Mouse (Mus musculus): ENCODE measurements around the gene Glb1l.

- TF ChIP-seq CHD2 (IDR thresholded peaks at IDR 0.05; ENCODE audit: low read length): no peak
- TF ChIP-seq POLR2A (IDR thresholded peaks at IDR 0.05; ENCODE audit: control insufficient read depth in 1 of 2, insufficient read depth in 1 of 2, low read depth in 1 of 2, low read length in 2 of 2, poor library complexity in 1 of 2): peak; percentile 56 to 75; a peak in 3 of 4 replicates
- TF ChIP-seq ZKSCAN1 (IDR thresholded peaks at IDR 0.05; ENCODE audit: low read depth, low read length): no peak
- TF ChIP-seq CTCF (IDR thresholded peaks at IDR 0.05 in 2 of 3, conservative IDR thresholded peaks at IDR 0.05 in 1 of 3; ENCODE audit: control insufficient read depth in 1 of 3, insufficient read depth in 1 of 3, low read depth in 2 of 3, low read length in 3 of 3, poor library complexity in 1 of 3, severe bottlenecking in 1 of 3): no peak
- no peak for TF ChIP-seq MAFK (IDR thresholded peaks at IDR 0.05; ENCODE audit: borderline replicate concordance, low read depth, low read length)
- TF ChIP-seq SIN3A (IDR thresholded peaks at IDR 0.05; ENCODE audit: low read length): peak; percentile 70
- no peak for TF ChIP-seq ZC3H11A (IDR thresholded peaks at IDR 0.05; ENCODE audit: low read depth, low read length)
- TF ChIP-seq ELF1 (IDR thresholded peaks at IDR 0.05; ENCODE audit: low read depth, low read length): 0 out of 2 replicates have a peak, but pooled peaks have one; percentile 40
- peak; percentile 64; the same call in 1 of the 2 replicates for TF ChIP-seq TBP (IDR thresholded peaks at IDR 0.05; ENCODE audit: low read depth, low read length)
- TF ChIP-seq MAX (IDR thresholded peaks at IDR 0.05; ENCODE audit: low read length): peak; percentile 89
These were observed 30.5 kb downstream of the Glb1l start, which contains the start of gene Abcb6 for GRCm38 (mm10) chr1:75180105-75180590.
